Mouse (Mus musculus) CH12.LX (cell line): ENCODE measurements around the gene Clec3b. TPM values are rescaled to one million over a fixed set of nuclear protein-coding genes. Genes with fewer than 3 reads are reported as not detected.

Source experiments
- DNase-seq: peaks from one replicate; pipeline ENCODE4 v3.0.0-alpha.2; 2013; ENCODE audit errors: extremely low read depth
- H3K27ac ChIP-seq: 2 replicates; pipeline ENCODE4 v1.5.1; 2012; ENCODE audit warnings: low read depth, mild to moderate bottlenecking, control low read depth, moderate library complexity; ENCODE audit not compliant: insufficient read depth
- H3K27me3 ChIP-seq: replicated peaks from 2 replicates; pipeline ENCODE3; 2012; ENCODE audit warnings: inconsistent platforms
- H3K36me3 ChIP-seq, 2 experiments: replicated peaks in 1 of 2; 2 replicates each; pipeline versions ENCODE3 to v1.6.1; 2012; ENCODE audit warnings: inconsistent platforms in 1 of 2, low read length in 1 of 2, mild to moderate bottlenecking in 1 of 2, mixed read lengths in 1 of 2, moderate library complexity in 1 of 2; ENCODE audit not compliant: control insufficient read depth in 1 of 2, insufficient read depth in 1 of 2
- H3K4me1 ChIP-seq, 2 experiments: 2 replicates each; pipeline ENCODE4 v1.6.1; 2012; ENCODE audit warnings: inconsistent platforms in 1 of 2, moderate library complexity in 1 of 2; ENCODE audit not compliant: insufficient read depth in 2 of 2, control insufficient read depth in 1 of 2
- H3K4me2 ChIP-seq: 2 replicates; pipeline ENCODE4 v1.6.1; 2012; ENCODE audit warnings: low read depth, mild to moderate bottlenecking, control low read depth; ENCODE audit not compliant: poor library complexity, insufficient read depth, severe bottlenecking
- H3K4me3 ChIP-seq, 3 experiments: fragments of 150-350 bp in 1 of 3; sonication (generic) in 1 of 3; replicated peaks in 1 of 3; 2 replicates each; pipeline versions ENCODE3 to v1.5.1; 2011 to 2012; ENCODE audit warnings: low read depth in 2 of 3, low read length in 2 of 3, mild to moderate bottlenecking in 2 of 3, moderate library complexity in 2 of 3, control low read depth in 1 of 3, improper control_type of control experiment in 1 of 3, inconsistent platforms in 1 of 3, mixed read lengths in 1 of 3; ENCODE audit not compliant: poor library complexity in 1 of 3
- H3K79me2 ChIP-seq: replicated peaks from 2 replicates; pipeline ENCODE4 v1.6.1; 2012; ENCODE audit warnings: mild to moderate bottlenecking, moderate library complexity; ENCODE audit not compliant: control insufficient read depth, poor library complexity, insufficient read depth, severe bottlenecking; ENCODE audit errors: extremely low read depth
- H3K9ac ChIP-seq: 2 replicates; pipeline ENCODE4 v1.6.1; 2012; ENCODE audit warnings: low read depth, mild to moderate bottlenecking, control low read depth, moderate library complexity; ENCODE audit not compliant: insufficient read depth
- H3K9me3 ChIP-seq: replicated peaks from 2 replicates; pipeline ENCODE3; 2012; ENCODE audit warnings: low read length, inconsistent platforms, mixed read lengths
- BHLHE40 ChIP-seq: IDR thresholded peaks from 2 replicates; pipeline ENCODE4 v1.6.1; 2011; ENCODE audit warnings: mild to moderate bottlenecking, low read depth, low read length, improper control_type of control experiment
- CHD1 ChIP-seq: IDR thresholded peaks from 2 replicates; pipeline ENCODE4 v1.6.1; 2012; ENCODE audit warnings: low read depth, low read length, improper control_type of control experiment, inconsistent platforms
- CTCF ChIP-seq, 2 experiments: IDR thresholded peaks in 1 of 2; conservative IDR thresholded peaks in 1 of 2; 2 replicates each; pipeline ENCODE4 v1.5.1; 2011 to 2012; ENCODE audit warnings: low read depth in 2 of 2, low read length in 2 of 2, improper control_type of control experiment in 1 of 2, inconsistent platforms in 1 of 2, mild to moderate bottlenecking in 1 of 2, moderate library complexity in 1 of 2
- E2F4 ChIP-seq: IDR thresholded peaks from 2 replicates; pipeline ENCODE4 v1.6.1; 2011; ENCODE audit warnings: low read depth, low read length, improper control_type of control experiment; ENCODE audit not compliant: insufficient replicate concordance
- ELF1 ChIP-seq: IDR thresholded peaks from 2 replicates; pipeline ENCODE4 v1.6.1; 2014; ENCODE audit warnings: low read depth, mild to moderate bottlenecking, inconsistent platforms, low read length, improper control_type of control experiment
- ETS1 ChIP-seq: conservative IDR thresholded peaks from 2 replicates; pipeline ENCODE4 v1.6.1; 2012; ENCODE audit warnings: low read depth, mild to moderate bottlenecking, inconsistent platforms, low read length, improper control_type of control experiment, moderate library complexity
- GABPA ChIP-seq: IDR thresholded peaks from 2 replicates; pipeline ENCODE4 v1.6.1; 2012; ENCODE audit warnings: low read depth, low read length, improper control_type of control experiment, inconsistent platforms; ENCODE audit not compliant: insufficient replicate concordance
- IRF4 ChIP-seq: IDR thresholded peaks from 2 replicates; pipeline ENCODE4 v1.6.1; 2014; ENCODE audit warnings: low read depth, mild to moderate bottlenecking, inconsistent platforms, low read length, improper control_type of control experiment
- MAFK ChIP-seq: IDR thresholded peaks from 2 replicates; pipeline ENCODE4 v1.6.1; 2011; ENCODE audit warnings: low read length, improper control_type of control experiment; ENCODE audit not compliant: insufficient replicate concordance
- MAX ChIP-seq: IDR thresholded peaks from 2 replicates; pipeline ENCODE4 v1.6.1; 2011; ENCODE audit warnings: low read length, improper control_type of control experiment
- MAZ ChIP-seq: IDR thresholded peaks from 2 replicates; pipeline ENCODE4 v1.6.1; 2012; ENCODE audit warnings: low read depth, mild to moderate bottlenecking, inconsistent platforms, low read length, improper control_type of control experiment, moderate library complexity
- MEF2A ChIP-seq: IDR thresholded peaks from 2 replicates; pipeline ENCODE4 v1.6.1; 2014; ENCODE audit warnings: low read depth, mild to moderate bottlenecking, inconsistent platforms, low read length, improper control_type of control experiment, borderline replicate concordance
- NRF1 ChIP-seq: IDR thresholded peaks from 2 replicates; pipeline ENCODE4 v1.6.1; 2014; ENCODE audit warnings: low read depth, mild to moderate bottlenecking, inconsistent platforms, low read length, improper control_type of control experiment, moderate library complexity
- PAX5 ChIP-seq: IDR thresholded peaks from 2 replicates; pipeline ENCODE4 v1.6.1; 2012; ENCODE audit warnings: low read length, inconsistent platforms, mixed read lengths
- POLR2A ChIP-seq: IDR thresholded peaks from 2 replicates; pipeline ENCODE4 v1.6.1; 2011; ENCODE audit warnings: low read depth, mild to moderate bottlenecking, improper control_type of control experiment, low read length
- SMC3 ChIP-seq: IDR thresholded peaks from 2 replicates; pipeline ENCODE4 v1.6.1; 2011; ENCODE audit warnings: low read depth, low read length, improper control_type of control experiment
- TBP ChIP-seq: conservative IDR thresholded peaks from 2 replicates; pipeline ENCODE4 v1.6.1; 2011; ENCODE audit warnings: low read depth, low read length, improper control_type of control experiment
- TCF12 ChIP-seq: IDR thresholded peaks from 2 replicates; pipeline ENCODE4 v1.6.1; 2014; ENCODE audit warnings: low read depth, mild to moderate bottlenecking, inconsistent platforms, low read length, improper control_type of control experiment
- UBTF ChIP-seq: IDR thresholded peaks from 2 replicates; pipeline ENCODE4 v1.6.1; 2012; ENCODE audit warnings: low read depth, mild to moderate bottlenecking, inconsistent platforms, low read length, improper control_type of control experiment, moderate library complexity
- USF1 ChIP-seq: IDR thresholded peaks from 2 replicates; pipeline ENCODE4 v1.6.1; 2014; ENCODE audit warnings: low read depth, mild to moderate bottlenecking, inconsistent platforms, low read length, improper control_type of control experiment
- ZMIZ1 ChIP-seq: IDR thresholded peaks from 2 replicates; pipeline ENCODE4 v1.6.1; 2012; ENCODE audit warnings: low read depth, mild to moderate bottlenecking, inconsistent platforms, low read length, improper control_type of control experiment
- dilution Hi-C: fragments of 300-500 bp; cut with MboI; formaldehyde crosslinking; loops from 2 replicates; pipeline ENCODE4 v1.14.3; 2020; ENCODE audit warnings: low sequenced_read_pairs; ENCODE audit not compliant: extremely low pct_unique_long_range_greater_than_20kb, extremely low pct_ligation_motif_present
- in situ Hi-C: fragments of 300-500 bp; cut with MboI; formaldehyde crosslinking; loops from 3 replicates; pipeline ENCODE4 v1.14.3; 2019; ENCODE audit warnings: low sequenced_read_pairs, low pct_ligation_motif_present, low pct_unique_long_range_greater_than_20kb, mixed read lengths
- polyA plus RNA-seq: library from polyadenylated mRNA; unstranded; fragments of >175 nt; gene quantifications from 2 replicates; pipeline ENCODE4 v1.2.1, GENCODE M21; 2012; ENCODE audit warnings: low read depth; ENCODE audit not compliant: insufficient read length
- total RNA-seq, 2 experiments: library from RNA; depleted of rRNA; stranded (reverse); fragments of 300-350 nt in 1 of 2; fragments of >200 nt in 1 of 2; gene quantifications; 2 replicates each; pipeline ENCODE4 v1.2.3; 2012 to 2014

Gene Clec3b
- total and polyA plus RNA-seq, 3 experiments = 0.31 TPM; not detected in 2

DNA sequence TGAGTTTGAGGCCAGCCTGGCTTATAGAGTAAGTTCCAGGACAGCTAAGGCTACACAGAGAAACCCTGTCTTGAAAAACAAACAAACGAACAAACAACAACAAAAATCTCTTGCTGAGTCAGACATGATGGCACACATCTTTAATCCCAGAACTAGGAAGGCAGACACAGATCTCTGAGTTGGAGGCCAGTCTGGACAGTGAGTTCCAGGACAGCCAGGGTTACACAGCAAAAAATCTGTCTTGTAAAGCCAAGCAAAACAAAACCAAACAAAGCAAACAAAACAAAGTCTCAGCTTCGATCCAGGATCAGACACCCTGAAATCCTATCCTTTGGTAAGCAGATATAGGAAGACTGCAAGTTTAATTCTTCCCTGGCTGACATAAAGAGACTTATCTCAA is 11.0 kb downstream of the Clec3b start:
- Histone ChIP-seq H3K36me3 (peaks cover 0 to 1% of the 10 kb centered on the region in 2 experiments), H3K27me3 (no peaks in the 10 kb centered on the region), H3K4me3 (no peak overlapping the region), H3K79me2 (no peaks in the 10 kb centered on the region), H3K9me3 (peaks cover 4% of the 10 kb centered on the region), H3K27ac (no peak overlapping the region), H3K9ac (no peak overlapping the region), H3K4me1 (peaks cover 5 to 8% of the 10 kb centered on the region in 2 experiments; a peak in 3 of 4 replicates), H3K4me2 (no peak overlapping the region)
- TF ChIP-seq IRF4 (no peak), POLR2A (no peak), BHLHE40 (no peak), USF1 (no peak), SMC3 (no peak), ZMIZ1 (no peak), MAFK (no peak), CTCF (conservative IDR thresholded peaks at IDR 0.05 in 1 of 2, IDR thresholded peaks at IDR 0.05 in 1 of 2; ENCODE audit: low read depth in 2 of 2, low read length in 2 of 2) (no peak), MAZ (no peak), PAX5 (no peak), E2F4 (no peak), UBTF (no peak), TBP (no peak), GABPA (no peak)
- in situ Hi-C loops (loop anchor here (5.0 kb wide), 1 partner anchor 96 kb away; no protein-coding TSS in a partner anchor), dilution Hi-C loops (no loop called here)
- DNase-seq = no peak

- DNase-seq = no peak
These were observed 12.4 kb downstream of the Clec3b start for GRCm38 (mm10) chr9:123162985-123163694.

More at GRCm38 (mm10) chr9:123162985-123163694, 12.4 kb downstream of the Clec3b start:
- Histone ChIP-seq H3K4me3 (no peak overlapping the region), H3K4me1 (peaks cover 5 to 8% of the 10 kb centered on the region in 2 experiments; a peak in 3 of 4 replicates), H3K27me3 (no peaks in the 10 kb centered on the region), H3K36me3 (no peaks in the 10 kb centered on the region), H3K27ac (no peak overlapping the region), H3K9ac (no peak overlapping the region), H3K9me3 (peaks cover 4% of the 10 kb centered on the region), H3K79me2 (no peaks in the 10 kb centered on the region), H3K4me2 (no peak overlapping the region)
- in situ Hi-C loops (loop anchor here (5.0 kb wide), 1 partner anchor 94 kb away; no protein-coding TSS in a partner anchor), dilution Hi-C loops (no loop called here)
- TF ChIP-seq ETS1 (no peak), MAFK (no peak), MEF2A (no peak), BHLHE40 (no peak), NRF1 (no peak), TCF12 (no peak), MAX (no peak), CHD1 (no peak), ELF1 (no peak), USF1 (no peak)
